Mouse (Mus musculus) ES-E14 (cell line): ENCODE results near the gene Dlx3.

Experiments
- CHD2 ChIP-seq: IDR thresholded peaks from 2 replicates; pipeline ENCODE4 v1.6.1; 2014; ENCODE audit warnings: mild to moderate bottlenecking, low read depth, low read length, inconsistent platforms
- HCFC1 ChIP-seq: IDR thresholded peaks from 2 replicates; pipeline ENCODE4 v1.6.1; 2012; ENCODE audit warnings: low read length, inconsistent platforms, borderline replicate concordance; ENCODE audit not compliant: insufficient read depth
- MAFK ChIP-seq: IDR thresholded peaks from 2 replicates; pipeline ENCODE4 v1.6.1; 2014; ENCODE audit warnings: mild to moderate bottlenecking, low read depth, low read length, inconsistent platforms; ENCODE audit not compliant: insufficient read depth
- ZC3H11A ChIP-seq: IDR thresholded peaks from 2 replicates; pipeline ENCODE4 v1.6.1; 2012; ENCODE audit warnings: low read depth, mild to moderate bottlenecking, inconsistent platforms, low read length, borderline replicate concordance
- ZNF384 ChIP-seq: IDR thresholded peaks from 2 replicates; pipeline ENCODE4 v1.6.1; 2012; ENCODE audit warnings: low read depth, low read length, inconsistent platforms

GRCm38 (mm10) chr11:95157872-95158271 is 38.0 kb downstream of the Dlx3 start:
- TF ChIP-seq MAFK = no peak
- no peak for TF ChIP-seq ZNF384
- TF ChIP-seq CHD2 = no peak
- no peak for TF ChIP-seq HCFC1
- TF ChIP-seq ZC3H11A = no peak
